Mouse (Mus musculus) Patski (cell line): ENCODE measurements around the gene Kif26b. TPM values are rescaled to one million over a fixed set of nuclear protein-coding genes. Genes with fewer than 3 reads are reported as not detected.

Source experiments
- ATAC-seq: fragments of 100-300 bp; one replicate; pipeline ENCODE4 v1.8.0; 2021
- CTCF ChIA-PET: fragments of 350-600 bp; sonication (Branson Sonifier 250); formaldehyde crosslinking; loops from one replicate; lab custom pipeline; 2022; ENCODE audit warnings: inconsistent platforms; lab: Charles Lee
- POLR2A ChIA-PET: fragments of 350-600 bp; sonication (Branson Sonifier 250); formaldehyde crosslinking; loops from one replicate; lab custom pipeline; 2022; ENCODE audit warnings: antibody characterized with exemption, inconsistent platforms; lab: Charles Lee
- DNase-seq: peaks from one replicate; pipeline ENCODE4 v3.0.0-alpha.2; 2011; ENCODE audit warnings: low read depth, low spot score
- H3K27me3 ChIP-seq: fragments of 371-371 bp; one replicate; pipeline ENCODE4 v1.5.1; 2021
- CTCF ChIP-seq: fragments of 100-300 bp; IDR thresholded peaks from one replicate; pipeline ENCODE4 v1.5.1; 2021
- in situ Hi-C: fragments of 300-500 bp; cut with MboI; formaldehyde crosslinking; loops from 3 replicates; pipeline ENCODE4 v1.11.1; 2018; ENCODE audit warnings: low pct_unique_long_range_greater_than_20kb, mixed read lengths
- polyA plus RNA-seq: library from polyadenylated mRNA; unstranded; gene quantifications from one replicate; pipeline ENCODE4 v1.2.3, GENCODE M21; 2021

The Kif26b gene
- polyA plus RNA-seq, 1 experiment from 2014 or later: 6.5 TPM

- TF ChIP-seq CTCF: no peak
- ATAC-seq (no peak), DNase-seq (no peak)
- no peaks in the 10 kb centered on the region for H3K27me3 ChIP-seq
- ChIA-PET CTCF (no interaction called here), POLR2A (no interaction called here)
- in situ Hi-C loops: no loop called here
These were observed 233.3 kb downstream of the Kif26b start for GRCm38 (mm10) chr1:178762125-178762741.

GRCm38 (mm10) chr1:178764914-178765313 is 236.0 kb downstream of the Kif26b start:
- ChIA-PET CTCF (no interaction called here), POLR2A (no interaction called here)
- ATAC-seq: no peak
- in situ Hi-C loops: no loop called here
- DNase-seq: no peak
- no peak for TF ChIP-seq CTCF
- H3K27me3 ChIP-seq: no peaks in the 10 kb centered on the region

GRCm38 (mm10) chr1:178765650-178766049 is 236.7 kb downstream of the Kif26b start:
- ChIA-PET CTCF (no interaction called here), POLR2A (interaction anchor here (0.8 kb wide), 1 partner anchor 11 kb away, joined by 3 read pairs; no protein-coding TSS in a partner anchor)
- H3K27me3 ChIP-seq: no peaks in the 10 kb centered on the region
- no peak for DNase-seq
- in situ Hi-C loops: no loop called here
- no peak for TF ChIP-seq CTCF
- no peak for ATAC-seq

DNA sequence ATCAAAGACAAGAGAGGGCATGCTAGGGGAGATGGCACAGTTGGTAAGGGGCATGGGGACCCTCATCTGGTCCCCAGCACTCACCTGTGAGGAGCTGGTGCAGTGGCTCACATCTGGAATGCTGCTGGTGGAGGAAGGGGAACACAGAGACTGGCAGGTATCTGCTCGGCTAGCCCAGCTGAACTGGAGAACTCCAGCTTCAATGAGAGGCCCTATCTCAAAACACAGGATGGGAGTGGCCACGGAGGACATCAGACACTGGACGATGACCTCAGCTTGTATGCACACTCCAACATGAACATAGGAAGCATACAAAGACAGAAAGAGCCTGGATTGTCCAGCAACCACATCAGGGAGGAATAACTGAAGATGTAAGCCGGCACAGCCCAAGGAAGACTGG is 240.1 kb downstream of the Kif26b start:
- DNase-seq (no peak), ATAC-seq (no peak)
- CTCF ChIA-PET: interaction anchor here (1.2 kb wide), 1 partner anchor 10 kb away, joined by 3 read pairs; no protein-coding TSS in a partner anchor
- H3K27me3 ChIP-seq: no peaks in the 10 kb centered on the region
- in situ Hi-C loops: no loop called here
- no peak for TF ChIP-seq CTCF
- POLR2A ChIA-PET: interaction anchor here (1.5 kb wide), 1 partner anchor 60 kb away, joined by 3 read pairs; no protein-coding TSS in a partner anchor

- in situ Hi-C loops: no loop called here
- DNase-seq (no peak), ATAC-seq (no peak)
- no peaks in the 10 kb centered on the region for H3K27me3 ChIP-seq
- ChIA-PET CTCF (no interaction called here), POLR2A (no interaction called here)
- no peak for TF ChIP-seq CTCF
These were observed 241.1 kb downstream of the Kif26b start for GRCm38 (mm10) chr1:178769988-178770387.

GRCm38 (mm10) chr1:178770626-178771362 is 241.9 kb downstream of the Kif26b start:
- ChIA-PET CTCF (no interaction called here), POLR2A (no interaction called here)
- in situ Hi-C loops: no loop called here
- no peak for DNase-seq
- no peak for TF ChIP-seq CTCF
- ATAC-seq: no peak
- H3K27me3 ChIP-seq: no peaks in the 10 kb centered on the region

DNA sequence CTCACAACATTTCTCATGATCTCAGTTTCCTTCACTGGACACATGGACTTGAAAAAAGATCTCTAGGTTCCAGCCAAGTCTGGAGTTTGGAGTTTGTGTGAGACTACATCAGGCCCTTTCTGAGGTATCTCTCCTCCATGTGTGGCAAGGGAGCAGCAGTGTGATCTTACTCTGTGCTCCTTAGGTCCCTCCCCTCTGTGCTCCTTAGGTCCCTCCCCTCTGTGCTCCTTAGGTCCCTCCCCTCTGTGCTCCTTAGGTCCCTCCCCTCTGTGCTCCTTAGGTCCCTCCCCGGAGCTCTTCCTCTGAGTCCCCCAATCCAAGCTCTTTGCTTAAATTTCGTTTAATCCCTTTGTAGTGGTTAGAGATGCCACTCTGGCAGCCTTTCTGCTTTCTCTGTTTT is 250.8 kb downstream of the Kif26b start:
- H3K27me3 ChIP-seq: no peaks in the 10 kb centered on the region
- CTCF ChIA-PET: no interaction called here
- ATAC-seq (no peak), DNase-seq (no peak)
- in situ Hi-C loops: no loop called here
- no peak for TF ChIP-seq CTCF
- POLR2A ChIA-PET: no interaction called here

- in situ Hi-C loops: no loop called here
- POLR2A ChIA-PET: interaction anchor here (1.2 kb wide), 1 partner anchor 12 kb away, joined by 3 read pairs; no protein-coding TSS in a partner anchor
- ATAC-seq (no peak), DNase-seq (no peak)
- CTCF ChIA-PET: no interaction called here
- no peaks in the 10 kb centered on the region for H3K27me3 ChIP-seq
- no peak for TF ChIP-seq CTCF
These were observed 255.1 kb downstream of the Kif26b start for GRCm38 (mm10) chr1:178784043-178784442.

- H3K27me3 ChIP-seq: peaks cover 7% of the 10 kb centered on the region
- DNase-seq (no peak), ATAC-seq (no peak)
- ChIA-PET CTCF (no interaction called here), POLR2A (no interaction called here)
- in situ Hi-C loops: no loop called here
- no peak for TF ChIP-seq CTCF
These were observed 262.3 kb downstream of the Kif26b start for GRCm38 (mm10) chr1:178791266-178791665.

- POLR2A ChIA-PET: no interaction called here
- peaks cover 7% of the 10 kb centered on the region for H3K27me3 ChIP-seq
- CTCF ChIA-PET: no interaction called here
- DNase-seq (no peak), ATAC-seq (no peak)
- in situ Hi-C loops: no loop called here
- no peak for TF ChIP-seq CTCF
These were observed 263.8 kb downstream of the Kif26b start for GRCm38 (mm10) chr1:178792726-178793125.

DNA sequence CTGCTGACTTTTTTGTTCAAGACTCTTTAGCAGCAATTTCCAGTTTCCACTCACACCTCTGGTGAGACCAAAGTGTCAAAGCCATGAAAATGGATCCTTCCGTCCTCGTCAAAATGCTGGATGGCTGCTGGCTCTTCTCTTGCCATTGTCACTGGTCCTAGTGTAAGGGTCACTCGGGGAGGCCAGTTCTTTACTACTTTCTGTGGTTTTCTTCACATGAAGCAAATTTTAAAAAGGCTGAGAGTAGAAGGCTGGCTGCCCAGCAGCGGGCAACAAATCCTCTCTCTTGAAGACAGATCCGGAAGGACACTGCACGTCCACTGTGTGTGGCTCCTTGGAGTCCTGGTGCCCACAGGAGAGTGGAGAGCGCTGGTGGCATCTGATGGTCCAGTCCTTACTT is 265.9 kb downstream of the Kif26b start:
- DNase-seq (no peak), ATAC-seq (no peak)
- CTCF ChIA-PET: no interaction called here
- in situ Hi-C loops: no loop called here
- TF ChIP-seq CTCF: no peak
- peaks cover 7% of the 10 kb centered on the region for H3K27me3 ChIP-seq
- POLR2A ChIA-PET: no interaction called here
